Mouse (Mus musculus) kidney, postnatal 0 days (tissue): ENCODE data around the gene Etv6. TPM values are rescaled to one million over a fixed set of nuclear protein-coding genes. Genes with fewer than 3 reads are reported as not detected.

ENCODE experiments used
- ATAC-seq: fragments of 200-750 bp; cut with Nextera tagmentation; replicated peaks from 2 replicates; pipeline ENCODE4 v1.8.0; 2017; ENCODE audit warnings: low read depth, moderate number of reproducible peaks, moderate TSS enrichment, moderate library complexity; ENCODE audit not compliant: low FRiP score
- DNase-seq: peaks from one replicate; pipeline ENCODE4 v3.0.0-alpha.2; 2016; ENCODE audit warnings: low spot score
- H3K27ac ChIP-seq: fragments of 300-500 bp; sonication (generic); 2 replicates; pipeline ENCODE4 v1.5.1; 2014; ENCODE audit warnings: mild to moderate bottlenecking
- H3K27me3 ChIP-seq: fragments of 300-500 bp; sonication (generic); 2 replicates; pipeline ENCODE4 v1.6.1; 2014; ENCODE audit warnings: low read length, mixed read lengths; ENCODE audit not compliant: insufficient read depth
- H3K36me3 ChIP-seq: fragments of 300-500 bp; sonication (generic); 2 replicates; pipeline ENCODE4 v1.6.1; 2014; ENCODE audit warnings: low read length, mixed read lengths; ENCODE audit not compliant: insufficient read depth
- H3K4me1 ChIP-seq: fragments of 300-500 bp; sonication (generic); replicated peaks from 2 replicates; pipeline ENCODE4 v1.6.1; 2014; ENCODE audit warnings: antibody characterized with exemption, low read length, mixed read lengths; ENCODE audit not compliant: insufficient read depth
- H3K4me2 ChIP-seq: fragments of 300-500 bp; sonication (generic); 2 replicates; pipeline ENCODE4 v1.6.1; 2014; ENCODE audit warnings: mild to moderate bottlenecking, low read length, moderate library complexity, mixed read lengths
- H3K4me3 ChIP-seq: fragments of 300-500 bp; sonication (generic); replicated peaks from 2 replicates; pipeline ENCODE4 v1.5.1; 2014; ENCODE audit warnings: low read depth, low read length
- H3K9ac ChIP-seq: fragments of 300-500 bp; sonication (generic); 2 replicates; pipeline ENCODE4 v1.6.1; 2014; ENCODE audit warnings: low read depth, low read length
- H3K9me3 ChIP-seq: fragments of 300-500 bp; sonication (generic); replicated peaks from 2 replicates; pipeline ENCODE4 v1.6.1; 2016; ENCODE audit warnings: low read length, inconsistent platforms, mixed read lengths
- CTCF ChIP-seq: IDR thresholded peaks from 2 replicates; pipeline ENCODE4 v1.5.1; 2016; ENCODE audit warnings: antibody characterized with exemption, low read depth, mild to moderate bottlenecking, moderate library complexity
- WGBS: fragments of 180-500 bp; shearing (Covaris S2); extraction: QIAGEN DNeasy Blood & Tissue Kit; methylation state at CpG from one replicate; pipeline ENCODE4 v1.1.7; 2014; 5-methylcytosine and 5-hydroxymethylcytosine counted together
- polyA plus RNA-seq: library from polyadenylated mRNA; unstranded; fragments of >200 nt; fragmentation: Nextera tagmentation; extraction: Ambion mirVana; gene quantifications from 2 replicates; pipeline ENCODE4 v1.2.1, GENCODE M21; 2015

Gene Etv6
- polyA plus RNA-seq, 1 experiment from 2014 or later: 8.9 TPM

DNA sequence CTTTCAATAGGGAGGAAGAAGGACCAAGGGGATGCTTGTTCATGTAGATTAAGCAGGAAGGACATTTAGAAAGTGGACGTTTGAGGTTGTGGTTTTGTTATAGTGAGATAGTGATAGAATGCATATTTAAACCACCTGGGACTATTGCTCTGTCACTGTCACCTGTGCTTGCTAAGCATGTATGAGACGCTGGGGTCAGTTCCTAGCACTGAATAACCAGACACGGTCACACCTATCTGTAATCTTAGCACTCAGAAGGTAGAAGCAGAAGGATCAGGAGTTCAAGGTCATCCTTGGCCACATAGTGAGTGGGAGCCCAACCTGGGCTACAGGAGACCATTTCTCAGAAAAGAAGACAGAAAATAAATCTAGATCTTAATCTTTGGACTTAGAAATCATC is 100.8 kb downstream of the Etv6 start:
- Histone ChIP-seq H3K4me1 (no peaks in the 10 kb centered on the region), H3K9me3 (no peaks in the 10 kb centered on the region), H3K27ac (no peak overlapping the region), H3K4me2 (no peak overlapping the region), H3K27me3 (no peaks in the 10 kb centered on the region), H3K36me3 (no peaks in the 10 kb centered on the region), H3K4me3 (no peak overlapping the region), H3K9ac (no peak overlapping the region)
- TF ChIP-seq CTCF: no peak
- DNase-seq (no peak), ATAC-seq (no peak)
- 91% methylated on average over 3 of the region's 3 CpGs for WGBS

DNA sequence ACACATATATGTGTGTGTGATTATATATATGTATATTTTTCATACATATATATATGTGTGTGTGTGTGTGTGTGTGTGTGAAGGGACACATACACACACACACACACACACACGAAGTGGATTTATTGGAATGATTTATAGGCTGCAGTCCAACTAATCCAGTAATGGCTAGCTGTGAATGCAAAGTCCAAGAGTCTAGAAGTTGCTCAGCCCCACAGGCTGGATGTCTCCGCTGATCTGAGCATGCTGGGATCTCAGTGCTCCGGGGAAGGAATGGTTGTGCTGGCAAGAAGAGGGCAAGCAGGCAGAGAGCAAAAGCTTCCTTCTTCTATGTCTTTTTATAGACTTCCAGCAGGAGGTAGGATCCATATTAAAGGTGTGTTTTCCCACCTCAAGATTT is 103.9 kb downstream of the Etv6 start:
- H3K27me3 ChIP-seq: no peaks in the 10 kb centered on the region
- ATAC-seq (no peak), DNase-seq (no peak)
- H3K9me3 ChIP-seq: no peaks in the 10 kb centered on the region
- H3K4me2 ChIP-seq: no peak overlapping the region
- 75% methylated on average over 3 of the region's 3 CpGs for WGBS
- no peak overlapping the region for H3K4me3 ChIP-seq
- H3K27ac ChIP-seq: no peak overlapping the region
- H3K4me1 ChIP-seq: peaks cover 22% of the 10 kb centered on the region
- H3K36me3 ChIP-seq: no peaks in the 10 kb centered on the region
- H3K9ac ChIP-seq: no peak overlapping the region
- no peak for TF ChIP-seq CTCF

DNA sequence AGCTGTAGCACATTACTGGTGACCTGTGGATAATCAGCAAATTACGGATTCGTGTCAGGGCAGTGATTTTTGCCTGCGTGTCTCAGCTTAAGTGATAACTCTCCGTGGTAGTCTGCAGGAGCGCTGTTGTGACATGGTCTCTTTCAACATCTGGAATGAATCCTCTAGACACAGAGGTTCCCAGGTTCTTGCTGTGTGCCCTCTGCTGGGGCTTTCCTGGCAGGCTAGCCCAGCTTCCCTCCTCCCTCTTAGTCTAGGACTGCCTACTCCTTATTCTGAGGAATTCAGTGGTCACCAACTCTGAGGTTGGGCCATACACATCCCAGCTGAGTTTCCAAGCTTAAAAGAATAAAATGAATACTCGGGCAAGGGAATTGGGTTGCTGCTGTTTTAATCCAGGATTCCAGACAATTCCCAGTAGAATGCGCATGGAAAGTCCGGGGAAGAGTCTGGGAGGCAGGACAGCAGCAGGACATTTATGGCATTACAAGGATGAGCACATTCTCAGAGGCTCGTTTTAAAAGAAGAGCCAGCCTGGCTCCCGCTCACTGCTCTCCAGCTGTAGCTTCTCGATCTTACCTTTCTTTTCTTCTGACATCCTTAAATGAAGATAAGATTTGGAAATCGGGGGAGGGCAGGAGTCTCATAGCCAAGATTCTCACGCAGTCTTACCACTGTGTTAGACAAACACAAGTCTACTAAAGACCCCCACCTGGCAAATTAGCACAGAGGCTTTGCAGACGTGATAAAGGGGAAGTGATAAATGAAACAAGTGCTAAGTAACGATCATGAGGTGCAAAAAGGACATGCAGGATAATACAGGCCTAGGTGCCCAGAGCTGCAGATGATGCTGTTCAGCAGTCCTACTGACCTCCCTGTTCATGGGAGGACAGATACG is 105.5 kb downstream of the Etv6 start:
- Histone ChIP-seq H3K9ac (no peak overlapping the region), H3K27ac (no peak overlapping the region), H3K27me3 (no peaks in the 10 kb centered on the region), H3K4me1 (peaks cover 22% of the 10 kb centered on the region), H3K9me3 (no peaks in the 10 kb centered on the region), H3K4me3 (no peak overlapping the region), H3K4me2 (no peak overlapping the region), H3K36me3 (no peaks in the 10 kb centered on the region)
- no peak for ATAC-seq
- no peak for DNase-seq
- WGBS: 67% methylated on average over 16 of the region's 16 CpGs
- peak; percentile 14; the same call in 1 of the 2 replicates for TF ChIP-seq CTCF

DNA sequence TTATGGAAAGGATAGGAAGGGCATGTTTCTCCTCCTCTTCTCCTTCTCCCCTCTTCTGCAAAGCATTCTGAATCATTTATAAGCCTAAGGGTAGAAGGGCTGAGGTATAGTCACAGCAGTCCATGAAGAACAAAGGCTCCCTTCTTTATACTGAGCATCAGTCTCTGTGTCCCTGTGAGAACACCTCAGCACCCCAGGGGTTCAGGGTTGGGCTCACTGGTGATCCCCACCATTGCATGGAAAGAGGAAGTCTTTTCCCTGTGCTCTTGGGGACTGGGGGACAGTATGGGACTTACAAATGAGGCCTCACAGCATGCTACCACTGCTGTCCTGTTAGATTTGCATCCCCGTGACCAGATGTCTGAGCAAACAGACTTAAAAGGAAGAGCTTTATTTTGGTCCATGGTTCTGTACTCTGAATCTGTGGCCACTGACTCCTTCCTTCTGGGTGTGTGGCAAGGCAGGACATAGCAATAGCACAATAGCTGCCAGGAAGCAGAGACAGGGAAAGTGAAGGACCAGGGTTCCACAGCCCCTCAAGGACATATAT is 106.2 kb downstream of the Etv6 start:
- H3K4me1 ChIP-seq: peaks cover 22% of the 10 kb centered on the region
- no peak overlapping the region for H3K27ac ChIP-seq
- no peak overlapping the region for H3K4me2 ChIP-seq
- DNase-seq: no peak
- H3K36me3 ChIP-seq: no peaks in the 10 kb centered on the region
- no peak overlapping the region for H3K9ac ChIP-seq
- no peak overlapping the region for H3K4me3 ChIP-seq
- no peak for ATAC-seq
- WGBS: 88% methylated on average over 1 of the region's 1 CpGs
- H3K27me3 ChIP-seq: no peaks in the 10 kb centered on the region
- no peak for TF ChIP-seq CTCF
- no peaks in the 10 kb centered on the region for H3K9me3 ChIP-seq

DNA sequence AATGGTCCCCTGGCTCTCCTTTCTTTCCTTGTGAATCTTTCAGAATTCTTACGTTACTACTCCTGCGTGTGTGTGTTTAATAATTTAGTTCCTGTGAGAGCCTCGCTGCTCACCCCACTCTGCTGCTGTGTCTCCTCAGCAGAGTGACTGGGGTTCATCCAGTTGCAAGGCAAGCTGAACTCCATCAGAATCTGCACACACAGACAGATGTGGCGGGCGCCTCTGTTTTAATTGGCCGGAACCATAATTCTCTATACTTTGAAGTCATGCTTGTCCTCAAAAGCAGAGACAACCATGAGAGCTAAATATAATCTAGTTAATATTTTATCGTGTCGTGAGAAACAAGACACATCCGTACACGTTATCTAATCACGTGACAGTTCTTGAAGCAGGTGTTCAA is 107.2 kb downstream of the Etv6 start:
- no peak overlapping the region for H3K4me2 ChIP-seq
- no peaks in the 10 kb centered on the region for H3K36me3 ChIP-seq
- WGBS: 44% methylated on average over 11 of the region's 11 CpGs
- H3K27ac ChIP-seq: peak overlapping the region; percentile 42; the same call in 1 of the 2 replicates
- ATAC-seq (peak; percentile 35; the same call in 1 of the 2 replicates), DNase-seq (peak; percentile 54)
- no peak overlapping the region for H3K4me3 ChIP-seq
- H3K4me1 ChIP-seq: peaks cover 22% of the 10 kb centered on the region
- no peak for TF ChIP-seq CTCF
- no peaks in the 10 kb centered on the region for H3K9me3 ChIP-seq
- H3K9ac ChIP-seq: no peak overlapping the region
- H3K27me3 ChIP-seq: no peaks in the 10 kb centered on the region

- Histone ChIP-seq H3K4me1 (peaks cover 27% of the 10 kb centered on the region), H3K4me3 (no peak overlapping the region), H3K9me3 (no peaks in the 10 kb centered on the region), H3K9ac (no peak overlapping the region), H3K36me3 (no peaks in the 10 kb centered on the region), H3K27me3 (no peaks in the 10 kb centered on the region), H3K27ac (peak overlapping the region; percentile 42; the same call in 1 of the 2 replicates), H3K4me2 (no peak overlapping the region)
- peak; percentile 22; the same call in 1 of the 2 replicates for ATAC-seq
- no peak for TF ChIP-seq CTCF
- no peak for DNase-seq
- WGBS: 37% methylated on average over 3 of the region's 3 CpGs
Measured at GRCm38 (mm10) chr6:134143649-134144097, 108.2 kb downstream of the Etv6 start.
